Mouse (Mus musculus) lung, postnatal 0 days (tissue): ENCODE measurements around the gene Urb1.

Source experiments
- CTCF ChIP-seq: IDR thresholded peaks from 2 replicates; pipeline ENCODE4 v1.5.1; 2016; ENCODE audit warnings: antibody characterized with exemption, mild to moderate bottlenecking
- EP300 ChIP-seq: IDR thresholded peaks from 2 replicates; pipeline ENCODE4 v1.6.1; 2016; ENCODE audit warnings: antibody characterized with exemption, mild to moderate bottlenecking, control low read depth

DNA sequence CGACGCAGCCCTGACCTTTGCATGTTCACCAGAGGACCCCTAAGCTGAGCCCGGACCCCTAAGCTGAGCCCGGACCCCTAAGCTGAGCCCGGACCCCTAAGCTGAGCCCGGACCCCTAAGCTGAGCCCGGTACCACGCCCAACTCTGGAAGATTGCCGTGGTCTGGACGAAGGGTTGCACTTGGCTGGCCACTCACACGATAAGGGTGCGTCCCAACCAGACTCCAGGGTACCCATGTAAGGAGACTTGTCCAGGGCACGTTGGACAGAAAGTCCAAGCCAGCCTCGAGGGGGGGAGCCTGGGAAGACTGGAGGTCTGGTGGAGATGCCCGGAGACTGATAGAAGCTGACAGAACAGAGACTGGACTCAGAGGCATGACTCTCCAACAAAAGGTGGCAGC lies 21.5 kb upstream of the Urb1 start:
- TF ChIP-seq CTCF (no peak), EP300 (no peak)
